Mouse (Mus musculus): ENCODE data around the gene Hnrnpm. TPM values are rescaled to one million over a fixed set of nuclear protein-coding genes. Genes with fewer than 3 reads are reported as not detected.
"Not testable (repeated sequence)": the region's sequence is repeated elsewhere in the genome, so short reads cannot be mapped to it uniquely, and the experiment has no call there.

The Hnrnpm gene
- polyA plus RNA-seq (2014; fragmentation: Nextera tagmentation; extraction: Ambion mirVana) = 581 and 639 TPM in 2 replicates

DNA sequence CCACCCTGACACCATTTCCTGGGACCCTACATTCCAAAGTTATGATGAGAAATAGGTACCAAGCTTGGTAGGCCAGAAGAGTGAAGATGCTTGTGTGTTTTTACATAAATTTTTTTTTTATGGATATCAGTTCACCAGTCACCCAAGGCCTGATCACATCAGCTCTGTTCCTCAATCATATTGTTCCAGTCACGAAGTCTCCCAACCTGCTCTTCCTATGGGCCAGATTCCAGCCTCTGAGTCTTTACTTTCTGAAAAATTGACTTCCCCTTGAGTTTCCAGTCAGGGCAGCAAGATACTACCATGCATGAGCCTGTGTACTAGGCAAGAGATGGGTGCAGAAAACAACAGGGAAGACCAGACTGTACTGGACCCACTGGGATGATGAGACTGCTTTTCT, at the start of gene Hnrnpm:
Gene Hnrnpm, minus strand, starts transcription at position 101 of the 400 bp plus-strand sequence.
- ATAC-seq (ENCODE audit: low FRiP score) = no peak

DNA sequence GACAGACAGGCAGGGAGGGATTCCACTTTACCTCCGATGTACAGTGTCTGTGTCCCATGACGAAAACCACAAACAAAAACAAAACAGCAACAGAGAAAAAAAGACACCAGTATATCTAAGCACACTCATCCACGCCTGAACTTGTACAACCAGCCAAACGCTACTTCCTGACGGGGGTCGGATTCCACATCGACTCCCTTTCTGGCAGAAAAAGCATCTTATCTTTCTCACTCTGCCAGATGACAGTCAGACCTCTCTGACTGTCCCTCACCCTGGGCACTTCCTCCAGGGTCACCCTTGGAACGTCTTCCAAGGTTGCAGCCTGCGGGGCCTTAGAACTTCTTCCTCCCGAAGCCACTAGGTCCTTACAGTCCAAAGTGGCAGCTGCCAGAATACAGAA, 46.9 kb upstream of the Hnrnpm start:
- H3K9ac ChIP-seq (ENCODE audit: low read length); H3K4me3 ChIP-seq (ENCODE audit: low read depth, low read length); H3K4me2 ChIP-seq; H3K36me3 ChIP-seq (ENCODE audit: control insufficient read depth, insufficient read depth, low read length); DNase-seq (ENCODE audit: low spot score, missing footprints); H3K27ac ChIP-seq (ENCODE audit: low read depth, low read length); H3K9me3 ChIP-seq (ENCODE audit: control insufficient read depth, low read length); ATAC-seq (ENCODE audit: low FRiP score); H3K27me3 ChIP-seq (ENCODE audit: control insufficient read depth, insufficient read depth, low read length); H3K4me1 ChIP-seq (ENCODE audit: control insufficient read depth, insufficient read depth, low read length): not testable (repeated sequence)
- 88% methylated on average over 10 of the region's 10 CpGs for WGBS

More for the DNA sequence above, at the start of gene Hnrnpm:
- Histone ChIP-seq H3K9me3 (ENCODE audit: control insufficient read depth, low read length) (no peaks in the 10 kb centered on the region), H3K4me3 (ENCODE audit: low read depth, low read length) (peak within 1 kb of the TSS; percentile 86; the same call in 1 of the 2 replicates), H3K9ac (ENCODE audit: low read length) (peak within 1 kb of the TSS; percentile 94), H3K36me3 (ENCODE audit: control insufficient read depth, insufficient read depth, low read length) (no peaks in the 10 kb centered on the region), H3K4me1 (ENCODE audit: control insufficient read depth, insufficient read depth, low read length) (peaks cover 18% of the 10 kb centered on the region), H3K27me3 (ENCODE audit: control insufficient read depth, insufficient read depth, low read length) (no peaks in the 10 kb centered on the region), H3K4me2 (peak within 1 kb of the TSS; percentile 98), H3K27ac (ENCODE audit: low read depth, low read length) (no peak within 1 kb of the TSS)
- 84% methylated on average over 1 of the region's 1 CpGs for WGBS
- no peak for DNase-seq (ENCODE audit: low spot score, missing footprints)

GRCm38 (mm10) chr17:33732556-33733083, 46.0 kb upstream of the Hnrnpm start:
- WGBS = 86% methylated on average over 9 of the region's 9 CpGs
- not testable (repeated sequence) for H3K27ac ChIP-seq (ENCODE audit: low read depth, low read length); H3K4me3 ChIP-seq (ENCODE audit: low read depth, low read length); H3K9ac ChIP-seq (ENCODE audit: low read length); H3K36me3 ChIP-seq (ENCODE audit: control insufficient read depth, insufficient read depth, low read length); H3K9me3 ChIP-seq (ENCODE audit: control insufficient read depth, low read length); H3K27me3 ChIP-seq (ENCODE audit: control insufficient read depth, insufficient read depth, low read length); H3K4me2 ChIP-seq; DNase-seq (ENCODE audit: low spot score, missing footprints); ATAC-seq (ENCODE audit: low FRiP score); H3K4me1 ChIP-seq (ENCODE audit: control insufficient read depth, insufficient read depth, low read length)

DNA sequence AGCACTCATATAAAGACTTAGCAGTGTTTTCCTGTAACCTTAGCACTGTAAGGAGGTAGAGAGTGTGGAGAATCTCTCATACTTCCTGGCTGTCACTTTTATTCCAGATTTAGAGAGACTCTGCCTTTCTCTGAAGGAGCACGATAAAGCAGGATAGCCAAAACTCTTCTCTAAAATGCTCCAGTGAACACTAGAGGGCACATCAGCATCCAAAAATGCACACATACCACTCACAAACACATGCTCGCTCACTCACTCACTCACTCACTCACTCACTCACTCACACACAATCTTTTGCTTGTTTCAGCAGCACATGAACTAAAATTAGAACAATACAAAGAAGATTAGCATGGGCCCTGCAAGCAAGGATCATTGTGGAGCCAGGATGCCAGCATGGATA, 42.6 kb upstream of the Hnrnpm start:
- ATAC-seq (ENCODE audit: low FRiP score) = no peak
- Histone ChIP-seq H3K27ac (ENCODE audit: low read depth, low read length) (no peak overlapping the region), H3K36me3 (ENCODE audit: control insufficient read depth, insufficient read depth, low read length) (no peaks in the 10 kb centered on the region), H3K9ac (ENCODE audit: low read length) (no peak overlapping the region), H3K4me2 (no peak overlapping the region), H3K4me1 (ENCODE audit: control insufficient read depth, insufficient read depth, low read length) (no peaks in the 10 kb centered on the region), H3K27me3 (ENCODE audit: control insufficient read depth, insufficient read depth, low read length) (no peaks in the 10 kb centered on the region), H3K4me3 (ENCODE audit: low read depth, low read length) (no peak overlapping the region), H3K9me3 (ENCODE audit: control insufficient read depth, low read length) (no peaks in the 10 kb centered on the region)
- peak; percentile 65 for DNase-seq (ENCODE audit: low spot score, missing footprints)
- 80% methylated on average over 2 of the region's 2 CpGs for WGBS

DNA sequence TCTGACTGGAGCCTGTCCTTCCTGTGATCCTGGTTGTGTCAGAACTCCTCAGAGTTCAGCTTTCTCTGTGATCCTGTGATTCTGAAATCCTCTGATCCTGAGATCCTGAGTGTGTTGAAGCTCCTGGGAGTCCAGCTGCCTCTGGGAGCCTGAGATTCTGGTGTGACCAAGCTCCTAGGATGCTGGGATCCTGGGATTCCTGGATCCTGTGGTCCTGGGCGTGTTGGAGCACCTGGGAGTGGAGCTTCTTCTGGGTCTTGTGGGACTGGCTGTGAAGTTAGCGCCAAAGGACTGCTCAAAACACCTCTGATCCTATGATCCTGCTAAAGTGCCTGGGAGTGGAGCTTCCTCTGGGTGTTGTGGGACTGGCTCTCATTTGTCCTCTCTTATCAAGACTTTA, 41.7 kb upstream of the Hnrnpm start:
- Histone ChIP-seq H3K4me1 (ENCODE audit: control insufficient read depth, insufficient read depth, low read length) (no peaks in the 10 kb centered on the region), H3K4me3 (ENCODE audit: low read depth, low read length) (no peak overlapping the region), H3K9ac (ENCODE audit: low read length) (no peak overlapping the region), H3K27ac (ENCODE audit: low read depth, low read length) (no peak overlapping the region), H3K4me2 (no peak overlapping the region), H3K36me3 (ENCODE audit: control insufficient read depth, insufficient read depth, low read length) (no peaks in the 10 kb centered on the region), H3K27me3 (ENCODE audit: control insufficient read depth, insufficient read depth, low read length) (no peaks in the 10 kb centered on the region), H3K9me3 (ENCODE audit: control insufficient read depth, low read length) (no peaks in the 10 kb centered on the region)
- ATAC-seq (ENCODE audit: low FRiP score) = no peak
- peak; percentile 28 for DNase-seq (ENCODE audit: low spot score, missing footprints)
- 81% methylated on average over 2 of the region's 2 CpGs for WGBS

DNA sequence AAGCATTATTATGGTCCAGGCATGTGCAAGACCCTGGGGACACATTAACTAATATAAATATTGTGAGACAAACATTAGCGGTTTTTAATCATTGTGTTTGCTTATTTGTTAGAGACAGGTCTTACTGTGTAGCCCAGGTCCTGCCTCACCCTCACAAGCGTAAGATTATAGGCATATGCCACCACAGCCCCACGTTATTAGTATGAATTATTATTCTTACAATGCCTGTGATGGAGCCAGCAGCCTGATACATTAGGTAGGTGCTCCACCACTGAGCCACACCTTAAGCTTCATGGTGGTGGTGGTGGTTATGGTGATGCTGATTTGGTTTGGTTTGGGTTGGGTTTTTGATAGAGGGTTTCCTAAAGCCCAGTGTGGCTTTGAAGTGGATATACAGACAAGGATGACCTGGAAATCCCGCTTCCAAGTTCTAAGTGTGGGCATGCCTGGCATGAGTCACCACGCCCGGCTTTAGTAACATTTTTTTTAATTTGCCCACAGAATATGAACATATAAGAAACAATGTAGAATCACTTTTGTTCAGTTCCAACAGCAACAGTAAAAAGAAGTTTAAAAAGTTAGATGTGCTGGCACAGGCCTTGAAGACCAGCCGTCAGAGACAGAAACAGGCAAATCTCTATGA, 33.2 kb upstream of the Hnrnpm start:
- no peak for ATAC-seq (ENCODE audit: low FRiP score)
- peaks cover 5% of the 10 kb centered on the region; the same call in 1 of the 2 replicates for H3K4me1 ChIP-seq (ENCODE audit: control insufficient read depth, insufficient read depth, low read length)
- WGBS = 93% methylated on average over 7 of the region's 7 CpGs

GRCm38 (mm10) chr17:33718944-33719725, 32.5 kb upstream of the Hnrnpm start:
- Histone ChIP-seq H3K36me3 (ENCODE audit: control insufficient read depth, insufficient read depth, low read length) (no peaks in the 10 kb centered on the region), H3K9me3 (ENCODE audit: control insufficient read depth, low read length) (no peaks in the 10 kb centered on the region), H3K27me3 (ENCODE audit: control insufficient read depth, insufficient read depth, low read length) (no peaks in the 10 kb centered on the region), H3K27ac (ENCODE audit: low read depth, low read length) (no peak overlapping the region), H3K4me2 (peak overlapping the region; percentile 71), H3K4me1 (ENCODE audit: control insufficient read depth, insufficient read depth, low read length) (peaks cover 5% of the 10 kb centered on the region; the same call in 1 of the 2 replicates), H3K9ac (ENCODE audit: low read length) (no peak overlapping the region), H3K4me3 (ENCODE audit: low read depth, low read length) (peak overlapping the region; percentile 85)
- 48% methylated on average over 10 of the region's 10 CpGs for WGBS
- DNase-seq (ENCODE audit: low spot score, missing footprints) (no peak), ATAC-seq (ENCODE audit: low FRiP score) (peak; percentile 47)

More for the DNA sequence above, 33.2 kb upstream of the Hnrnpm start:
- H3K4me3 ChIP-seq (ENCODE audit: low read depth, low read length) = no peak overlapping the region
- H3K4me2 ChIP-seq = no peak overlapping the region
- no peaks in the 10 kb centered on the region for H3K36me3 ChIP-seq (ENCODE audit: control insufficient read depth, insufficient read depth, low read length)
- no peaks in the 10 kb centered on the region for H3K27me3 ChIP-seq (ENCODE audit: control insufficient read depth, insufficient read depth, low read length)
- no peak for DNase-seq (ENCODE audit: low spot score, missing footprints)
- H3K27ac ChIP-seq (ENCODE audit: low read depth, low read length) = no peak overlapping the region
- H3K9ac ChIP-seq (ENCODE audit: low read length) = no peak overlapping the region
- H3K9me3 ChIP-seq (ENCODE audit: control insufficient read depth, low read length) = no peaks in the 10 kb centered on the region

GRCm38 (mm10) chr17:33718384-33718881, 31.8 kb upstream of the Hnrnpm start, which contains the start of gene March2:
Gene March2, minus strand, starts transcription at chr17:33718670.
- ATAC-seq (ENCODE audit: low FRiP score) = peak; percentile 100
- under 1% methylated on average over 46 of the region's 46 CpGs for WGBS
- Histone ChIP-seq H3K36me3 (ENCODE audit: control insufficient read depth, insufficient read depth, low read length) (no peaks in the 10 kb centered on the region), H3K9me3 (ENCODE audit: control insufficient read depth, low read length) (no peaks in the 10 kb centered on the region), H3K27ac (ENCODE audit: low read depth, low read length) (no peak within 1 kb of the TSS), H3K4me1 (ENCODE audit: control insufficient read depth, insufficient read depth, low read length) (peaks cover 5% of the 10 kb centered on the region; the same call in 1 of the 2 replicates), H3K4me3 (ENCODE audit: low read depth, low read length) (peak within 1 kb of the TSS; percentile 85), H3K9ac (ENCODE audit: low read length) (peak within 1 kb of the TSS; percentile 77), H3K27me3 (ENCODE audit: control insufficient read depth, insufficient read depth, low read length) (no peaks in the 10 kb centered on the region), H3K4me2 (peak within 1 kb of the TSS; percentile 71)
- peak; percentile 100 for DNase-seq (ENCODE audit: low spot score, missing footprints)
